Mouse (Mus musculus): ENCODE results near the gene Zfp219.
"Not testable (repeated sequence)": the region's sequence is repeated elsewhere in the genome, so short reads cannot be mapped to it uniquely, and the experiment has no call there.

Gene Zfp219

DNA sequence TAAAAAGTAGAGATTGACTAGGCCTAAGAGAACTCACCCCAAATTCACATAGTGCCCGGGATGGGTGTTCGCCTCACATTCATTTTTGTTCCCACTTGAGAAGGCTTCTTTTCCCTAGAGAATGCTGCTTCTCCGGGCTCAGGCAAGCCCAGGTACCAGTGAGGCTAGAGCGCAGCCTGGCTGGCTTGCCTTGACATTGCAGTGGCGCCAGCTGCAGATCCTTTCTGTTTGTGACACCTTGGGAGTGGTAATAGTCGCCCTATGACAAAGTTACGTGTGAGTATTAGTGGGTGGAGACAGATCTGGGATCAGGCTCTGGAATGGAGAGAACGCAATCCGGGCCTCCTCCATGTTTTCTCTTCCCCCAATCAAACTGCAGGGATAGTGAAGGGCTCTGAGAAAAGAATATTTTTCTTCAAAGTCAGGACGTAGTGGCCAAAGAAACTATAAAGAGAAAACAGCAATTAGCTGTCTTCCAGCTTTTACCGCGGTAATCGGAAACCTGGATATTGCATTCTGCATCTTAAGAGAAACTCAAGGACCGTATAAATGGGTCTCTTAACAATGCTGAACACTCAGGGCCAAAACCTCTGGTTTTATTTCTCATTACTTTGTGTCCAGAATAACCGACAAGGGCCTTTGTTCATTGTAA is at the start of gene Zfp219:
Gene Zfp219 (minus strand): TSS at position 248 of the 652 bp plus-strand sequence.
- Histone ChIP-seq H3K36me3 (ENCODE audit: control insufficient read depth, insufficient read depth, low read length, poor library complexity, severe bottlenecking) (no peaks in the 10 kb centered on the region), H3K27me3 (ENCODE audit: control insufficient read depth, insufficient read depth, low read length, poor library complexity, severe bottlenecking) (no peaks in the 10 kb centered on the region)
- DNase-seq (ENCODE audit: low read depth, low spot score) = peak; percentile 66

DNA sequence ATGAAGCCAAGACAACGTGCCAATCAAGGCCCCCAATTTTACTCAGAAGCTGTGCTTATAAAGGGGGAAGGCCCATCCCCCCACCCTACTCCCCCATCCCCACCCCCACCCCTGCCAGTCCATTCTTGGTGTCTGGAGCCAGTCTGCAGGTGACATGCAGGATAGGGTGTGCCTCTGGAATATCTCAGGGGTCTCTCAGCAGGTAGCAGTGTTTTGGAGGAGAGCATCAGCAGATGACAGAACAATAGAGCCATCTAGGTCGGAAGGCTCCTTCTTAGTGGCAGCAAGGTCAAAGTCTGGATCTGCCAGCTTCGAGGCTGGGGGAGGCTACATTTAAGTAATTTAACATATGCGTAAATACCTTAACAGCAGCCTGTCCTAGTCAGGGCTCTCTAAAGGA is 45.6 kb upstream of the Zfp219 start:
- H3K36me3 ChIP-seq (ENCODE audit: control insufficient read depth, insufficient read depth, low read length, poor library complexity, severe bottlenecking) = no peaks in the 10 kb centered on the region
- H3K27me3 ChIP-seq (ENCODE audit: control insufficient read depth, insufficient read depth, low read length, poor library complexity, severe bottlenecking) = no peaks in the 10 kb centered on the region
- DNase-seq (ENCODE audit: low read depth, low spot score) = no peak

DNA sequence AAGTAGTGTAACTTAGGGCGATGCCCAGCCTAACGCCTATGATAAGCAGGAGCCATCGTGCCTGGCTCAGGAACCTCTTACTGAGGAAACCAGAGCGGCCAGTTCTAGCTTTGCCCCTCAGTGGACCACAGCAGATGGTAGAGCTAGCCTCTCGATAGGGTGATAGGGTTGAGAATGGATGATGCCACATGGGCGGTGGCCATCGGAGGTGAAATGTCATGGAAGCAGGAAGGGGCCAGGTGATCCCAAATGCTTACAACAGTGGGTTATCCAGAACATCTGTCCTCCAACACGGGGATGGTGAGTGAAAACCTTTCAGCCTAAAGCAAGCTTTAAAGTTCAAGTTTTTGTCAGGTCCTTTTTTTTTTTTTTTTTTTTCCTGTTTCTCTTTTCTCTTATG is 41.3 kb upstream of the Zfp219 start:
- no peaks in the 10 kb centered on the region for H3K36me3 ChIP-seq (ENCODE audit: control insufficient read depth, insufficient read depth, low read length, poor library complexity, severe bottlenecking)
- no peak for DNase-seq (ENCODE audit: low read depth, low spot score)
- no peaks in the 10 kb centered on the region for H3K27me3 ChIP-seq (ENCODE audit: control insufficient read depth, insufficient read depth, low read length, poor library complexity, severe bottlenecking)

DNA sequence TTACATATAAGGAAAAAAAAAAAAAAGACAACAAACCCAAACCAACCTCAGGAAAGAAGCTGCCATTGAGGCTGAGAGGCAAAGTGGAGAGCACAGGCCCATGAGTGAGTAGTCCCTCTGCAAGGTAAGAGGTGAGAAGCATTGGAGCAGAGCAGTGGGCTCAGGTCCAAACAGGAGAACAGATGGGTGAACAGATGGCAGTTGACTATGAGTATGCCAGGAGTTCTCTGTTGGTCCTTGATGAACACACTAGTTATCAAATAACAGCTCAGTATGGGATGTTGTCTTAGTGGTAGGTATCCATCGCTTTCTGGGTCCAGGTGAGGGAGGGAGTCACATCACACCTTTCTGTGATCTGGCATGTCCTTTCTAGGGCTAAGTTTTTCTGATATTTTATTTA is 40.3 kb upstream of the Zfp219 start:
- no peaks in the 10 kb centered on the region for H3K36me3 ChIP-seq (ENCODE audit: control insufficient read depth, insufficient read depth, low read length, poor library complexity, severe bottlenecking)
- DNase-seq (ENCODE audit: low read depth, low spot score) = no peak
- no peaks in the 10 kb centered on the region for H3K27me3 ChIP-seq (ENCODE audit: control insufficient read depth, insufficient read depth, low read length, poor library complexity, severe bottlenecking)

DNA sequence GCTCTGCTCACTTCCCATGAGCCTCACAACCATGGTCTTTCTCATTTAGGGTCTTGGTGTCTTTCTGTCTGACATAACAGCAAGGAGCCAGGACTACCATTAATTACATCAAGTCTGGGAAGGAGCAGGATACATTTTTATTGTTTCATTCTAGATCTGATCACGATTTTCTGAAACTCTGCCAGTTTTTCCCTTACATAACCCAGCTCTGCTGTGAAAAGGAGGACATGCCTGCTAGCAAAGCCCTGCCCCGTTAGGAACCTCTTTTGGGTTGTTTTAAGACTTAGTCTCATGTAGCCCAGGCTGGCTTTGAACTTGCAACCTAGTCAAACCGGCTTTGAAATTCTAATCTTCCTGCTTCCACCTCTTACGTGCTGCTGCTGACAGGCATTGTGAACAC is 39.4 kb upstream of the Zfp219 start:
- DNase-seq (ENCODE audit: low read depth, low spot score) = no peak
- Histone ChIP-seq H3K36me3 (ENCODE audit: control insufficient read depth, insufficient read depth, low read length, poor library complexity, severe bottlenecking) (no peaks in the 10 kb centered on the region), H3K27me3 (ENCODE audit: control insufficient read depth, insufficient read depth, low read length, poor library complexity, severe bottlenecking) (no peaks in the 10 kb centered on the region)

DNA sequence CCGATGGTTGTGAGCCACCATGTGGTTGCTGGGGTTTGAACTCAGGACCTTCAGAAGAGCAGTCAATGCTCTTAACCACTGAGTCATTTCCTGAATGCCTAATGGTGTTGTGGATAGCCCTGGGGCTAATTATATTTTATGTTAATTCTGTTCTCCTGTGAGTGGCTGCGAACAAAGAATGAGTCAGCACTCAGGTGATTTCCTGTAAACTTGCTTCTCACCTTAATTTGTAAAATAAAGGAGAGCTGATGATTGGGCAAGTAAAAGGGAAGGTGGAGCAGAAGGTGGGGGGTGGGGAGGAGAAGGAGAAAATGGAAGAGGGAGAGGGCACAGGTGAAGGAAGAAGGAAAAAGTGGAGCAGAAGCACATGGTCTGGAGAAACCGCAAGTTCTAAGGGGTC is 32.2 kb upstream of the Zfp219 start:
- not testable (repeated sequence) for H3K27me3 ChIP-seq (ENCODE audit: control insufficient read depth, insufficient read depth, low read length, poor library complexity, severe bottlenecking); DNase-seq (ENCODE audit: low read depth, low spot score); H3K36me3 ChIP-seq (ENCODE audit: control insufficient read depth, insufficient read depth, low read length, poor library complexity, severe bottlenecking)

DNA sequence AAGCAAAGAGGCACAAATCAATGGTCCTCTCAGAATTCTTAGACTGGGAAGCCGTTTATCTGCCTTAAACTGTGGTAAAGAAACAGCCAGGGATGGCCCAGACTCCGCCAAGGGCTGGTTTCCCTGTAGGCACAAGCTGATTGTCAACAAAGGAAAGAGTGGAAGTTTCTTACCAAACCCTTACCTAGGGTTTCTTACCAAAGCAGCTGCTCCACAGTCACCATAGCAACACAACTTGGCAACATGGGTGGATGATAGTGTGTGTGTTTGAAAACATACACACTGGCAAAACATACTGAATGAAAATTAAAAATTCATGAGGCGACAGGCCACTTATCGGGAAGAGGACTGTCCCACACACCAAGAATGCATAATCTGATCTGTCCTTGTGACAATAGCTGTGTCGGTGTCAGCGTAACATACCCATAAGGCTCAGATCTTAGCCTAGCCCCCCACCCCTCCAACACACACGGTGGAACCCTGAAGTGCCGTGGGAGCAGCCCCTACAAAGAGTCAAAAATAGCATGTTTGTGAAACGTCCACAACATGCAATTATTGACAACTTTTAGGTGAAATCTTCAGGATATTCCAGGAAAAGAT is 25.5 kb upstream of the Zfp219 start:
- no peaks in the 10 kb centered on the region for H3K36me3 ChIP-seq (ENCODE audit: control insufficient read depth, insufficient read depth, low read length, poor library complexity, severe bottlenecking)

DNA sequence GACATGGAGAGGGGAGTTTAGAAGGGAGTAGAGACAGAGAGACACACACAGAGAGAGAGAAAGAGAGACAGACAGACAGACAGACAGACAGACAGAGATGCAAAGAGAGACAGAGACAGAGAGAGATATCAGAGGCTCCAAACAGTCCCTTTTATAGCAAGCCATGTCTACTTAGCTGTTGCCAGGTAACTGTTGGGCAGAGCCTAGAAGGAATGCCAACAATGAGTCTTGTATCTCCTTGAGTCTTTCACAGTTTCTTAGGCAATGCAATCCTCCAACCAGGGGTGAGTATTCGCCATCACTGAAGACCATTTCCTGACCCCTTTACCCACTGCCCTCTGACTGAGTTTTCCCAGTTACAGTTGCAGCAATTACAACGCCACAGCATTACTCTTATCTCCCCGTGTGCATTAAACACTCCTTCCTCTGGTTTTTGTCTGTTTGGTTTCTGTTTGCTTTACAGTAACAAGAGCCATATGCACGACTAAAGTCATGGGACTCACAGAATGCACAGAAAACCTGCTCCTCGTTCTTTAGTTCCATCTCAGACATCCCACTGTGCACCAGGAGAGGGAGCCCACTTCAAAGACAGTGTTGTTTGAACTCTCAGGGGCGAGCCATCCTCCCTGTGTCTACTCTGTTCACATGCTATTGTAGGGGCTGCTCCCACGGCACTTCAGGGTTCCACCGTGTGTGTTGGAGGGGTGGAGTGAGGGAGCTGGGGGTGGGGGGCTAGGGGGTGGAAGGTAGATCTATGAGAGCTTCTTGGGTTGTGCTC is 24.6 kb upstream of the Zfp219 start:
- no peaks in the 10 kb centered on the region for H3K36me3 ChIP-seq (ENCODE audit: control insufficient read depth, insufficient read depth, low read length, poor library complexity, severe bottlenecking)
- DNase-seq (ENCODE audit: low read depth, low spot score) = no peak
- no peaks in the 10 kb centered on the region for H3K27me3 ChIP-seq (ENCODE audit: control insufficient read depth, insufficient read depth, low read length, poor library complexity, severe bottlenecking)

More for the DNA sequence above, 25.5 kb upstream of the Zfp219 start:
- H3K27me3 ChIP-seq (ENCODE audit: control insufficient read depth, insufficient read depth, low read length, poor library complexity, severe bottlenecking) = no peaks in the 10 kb centered on the region
- DNase-seq (ENCODE audit: low read depth, low spot score) = no peak

DNA sequence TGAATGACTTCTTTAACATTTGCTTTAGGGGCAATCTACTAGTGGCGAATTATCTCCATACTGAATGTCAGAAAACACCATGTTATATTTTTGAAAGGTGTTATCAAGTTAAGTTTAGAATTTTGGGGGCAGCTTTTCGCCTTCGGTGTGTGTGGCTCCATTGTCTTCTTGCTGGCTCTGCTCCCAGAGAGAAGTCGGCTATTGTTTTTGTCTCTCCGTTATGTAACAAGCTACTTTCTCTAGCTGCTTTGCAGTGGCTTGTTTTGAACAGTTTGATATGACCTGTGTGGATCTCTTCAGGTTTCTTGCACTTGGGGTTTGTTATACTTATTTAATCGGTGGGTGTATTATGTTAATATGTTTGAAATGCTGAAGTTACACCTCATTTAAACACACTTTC is 22.9 kb upstream of the Zfp219 start:
- Histone ChIP-seq H3K27me3 (ENCODE audit: control insufficient read depth, insufficient read depth, low read length, poor library complexity, severe bottlenecking) (no peaks in the 10 kb centered on the region), H3K36me3 (ENCODE audit: control insufficient read depth, insufficient read depth, low read length, poor library complexity, severe bottlenecking) (no peaks in the 10 kb centered on the region)
- no peak for DNase-seq (ENCODE audit: low read depth, low spot score)

DNA sequence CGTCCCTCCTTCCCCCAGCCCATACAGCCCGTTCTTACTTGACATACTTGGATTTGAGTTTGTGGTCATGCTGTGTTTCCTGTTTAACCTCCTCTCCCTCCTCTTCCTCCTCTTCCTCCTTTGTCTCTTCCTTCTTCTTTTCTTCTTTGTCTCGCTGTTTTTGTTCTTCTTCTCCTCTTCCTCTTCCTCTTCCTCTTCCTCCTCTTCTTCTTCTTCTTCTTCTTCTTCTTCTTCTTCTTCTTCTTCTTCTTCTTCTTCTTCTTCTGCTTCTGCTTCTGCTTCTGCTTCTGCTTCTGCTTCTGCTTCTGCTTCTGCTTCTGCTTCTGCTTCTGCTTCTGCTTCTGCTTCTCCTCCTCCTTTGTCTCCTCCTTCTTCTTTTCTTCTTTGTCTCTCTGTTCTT is 21.8 kb upstream of the Zfp219 start, which contains the start of gene Olfr221:
Gene Olfr221 (minus strand): TSS at position 101 of the 400 bp plus-strand sequence.
- H3K27me3 ChIP-seq (ENCODE audit: control insufficient read depth, insufficient read depth, low read length, poor library complexity, severe bottlenecking); H3K36me3 ChIP-seq (ENCODE audit: control insufficient read depth, insufficient read depth, low read length, poor library complexity, severe bottlenecking); DNase-seq (ENCODE audit: low read depth, low spot score): not testable (repeated sequence)

DNA sequence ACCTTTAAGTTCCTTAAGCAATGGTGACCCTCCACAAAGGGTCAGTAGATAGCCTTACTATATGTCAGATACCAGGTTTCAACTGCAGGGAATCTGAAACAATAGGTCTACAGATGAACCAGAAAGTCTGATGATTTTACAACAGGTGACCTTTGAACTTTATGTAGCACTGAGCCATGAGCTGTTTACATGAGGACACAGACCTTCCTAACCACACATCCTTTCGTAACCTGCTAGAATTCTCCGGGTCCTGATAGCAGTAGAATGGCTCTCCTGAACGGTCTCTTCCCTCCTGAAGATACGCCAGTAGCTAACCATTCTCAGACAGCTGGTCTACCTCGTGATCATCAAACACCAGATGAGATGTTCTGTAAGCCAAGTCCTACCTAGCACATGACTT is 18.8 kb upstream of the Zfp219 start:
- no peak for DNase-seq (ENCODE audit: low read depth, low spot score)
- no peaks in the 10 kb centered on the region for H3K27me3 ChIP-seq (ENCODE audit: control insufficient read depth, insufficient read depth, low read length, poor library complexity, severe bottlenecking)
- no peaks in the 10 kb centered on the region for H3K36me3 ChIP-seq (ENCODE audit: control insufficient read depth, insufficient read depth, low read length, poor library complexity, severe bottlenecking)

DNA sequence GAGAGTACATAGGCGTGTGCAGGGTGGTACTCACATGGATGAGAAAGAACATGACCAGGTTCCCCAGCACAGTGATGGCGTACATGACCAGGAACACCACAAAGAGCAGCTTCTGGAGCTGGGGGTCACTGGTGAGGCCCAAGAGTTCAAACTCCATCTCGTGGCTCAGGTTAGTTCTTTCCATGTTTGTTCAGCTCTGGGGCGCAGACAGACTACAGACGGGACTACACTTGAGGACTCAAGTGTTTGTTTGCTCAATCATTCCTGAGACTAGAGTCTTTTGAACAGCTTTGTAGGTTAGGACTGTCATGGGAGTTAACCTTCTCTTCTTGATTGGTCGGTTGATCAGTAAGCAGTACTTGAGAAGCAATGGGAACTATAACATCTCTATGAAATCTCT is 15.4 kb upstream of the Zfp219 start:
- DNase-seq (ENCODE audit: low read depth, low spot score) = no peak
- Histone ChIP-seq H3K36me3 (ENCODE audit: control insufficient read depth, insufficient read depth, low read length, poor library complexity, severe bottlenecking) (no peaks in the 10 kb centered on the region), H3K27me3 (ENCODE audit: control insufficient read depth, insufficient read depth, low read length, poor library complexity, severe bottlenecking) (no peaks in the 10 kb centered on the region)

DNA sequence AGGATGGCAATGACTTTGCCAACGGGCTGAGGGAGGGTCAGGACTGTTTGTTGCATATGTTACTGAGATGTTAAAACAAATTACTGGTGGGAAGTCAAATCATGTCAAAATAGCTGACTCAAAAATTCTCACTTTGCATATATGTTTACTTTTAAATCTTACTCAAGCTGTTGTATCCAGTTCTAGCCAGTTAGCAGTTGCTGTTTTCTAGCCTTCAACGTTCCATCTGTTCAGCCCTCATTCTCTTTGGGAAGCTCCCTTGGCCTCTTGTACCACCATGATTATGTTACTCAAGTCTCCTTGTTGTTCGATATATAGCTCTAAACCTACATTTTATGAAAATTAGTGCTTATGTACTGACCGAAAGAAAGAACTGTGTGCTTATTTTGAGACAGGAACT is 5.8 kb upstream of the Zfp219 start:
- no peaks in the 10 kb centered on the region for H3K36me3 ChIP-seq (ENCODE audit: control insufficient read depth, insufficient read depth, low read length, poor library complexity, severe bottlenecking)
- no peaks in the 10 kb centered on the region for H3K27me3 ChIP-seq (ENCODE audit: control insufficient read depth, insufficient read depth, low read length, poor library complexity, severe bottlenecking)
- DNase-seq (ENCODE audit: low read depth, low spot score) = no peak

DNA sequence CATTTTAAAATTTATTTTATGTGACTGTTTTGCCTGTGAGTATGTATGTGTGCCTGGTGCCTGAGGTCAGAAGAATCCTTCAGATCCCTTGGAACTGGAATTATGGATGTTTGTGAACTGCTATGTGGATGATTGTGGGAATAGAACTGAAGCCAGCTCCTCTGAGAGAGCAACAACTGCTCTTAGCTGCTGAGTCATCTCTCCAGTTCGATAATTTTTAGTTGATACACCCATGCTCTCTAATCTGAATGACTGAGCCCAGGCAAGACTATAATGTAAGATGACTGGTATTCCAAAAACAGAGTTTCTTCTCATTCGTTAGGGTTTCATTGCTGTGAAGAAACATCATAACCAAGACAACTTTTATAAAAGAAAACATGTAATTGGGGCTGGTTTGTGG is 3.6 kb upstream of the Zfp219 start:
- Histone ChIP-seq H3K36me3 (ENCODE audit: control insufficient read depth, insufficient read depth, low read length, poor library complexity, severe bottlenecking) (no peaks in the 10 kb centered on the region), H3K27me3 (ENCODE audit: control insufficient read depth, insufficient read depth, low read length, poor library complexity, severe bottlenecking) (no peaks in the 10 kb centered on the region)
- DNase-seq (ENCODE audit: low read depth, low spot score) = no peak

DNA sequence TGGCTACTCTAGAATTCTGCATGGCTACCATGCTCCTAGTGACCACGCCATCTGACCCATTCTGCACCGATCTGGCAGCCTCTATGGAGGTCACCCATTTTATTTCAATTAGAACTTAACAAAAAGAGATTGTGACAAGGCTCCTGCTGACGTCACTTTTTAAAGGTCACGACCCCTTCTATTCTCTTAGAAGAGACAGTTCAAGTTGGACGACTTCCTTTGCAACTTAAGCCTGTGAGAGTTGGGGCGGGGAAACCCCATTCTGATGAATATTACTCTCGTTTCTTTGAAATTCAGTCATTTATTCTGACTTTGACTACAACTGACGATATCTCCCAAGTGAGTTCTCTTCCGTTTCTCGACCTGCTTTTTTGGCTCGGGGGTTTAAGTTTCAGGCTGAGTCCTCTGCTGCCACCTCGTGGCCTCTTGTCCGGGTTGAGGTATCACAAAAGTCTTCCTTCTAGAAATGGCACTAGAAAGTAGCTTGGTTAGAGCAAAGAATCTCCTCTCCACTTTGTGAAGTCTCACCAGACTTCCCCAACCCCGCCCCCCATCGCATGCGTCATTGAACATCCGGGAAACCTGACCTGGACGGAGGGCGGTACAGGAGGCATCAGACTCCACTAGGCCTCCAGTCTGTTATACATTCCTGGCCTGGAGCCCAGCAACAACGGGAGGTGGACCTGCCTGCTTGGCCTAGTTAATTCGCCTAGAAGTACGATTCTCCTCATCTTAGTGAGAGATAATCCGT is 2.4 kb upstream of the Zfp219 start:
- DNase-seq (ENCODE audit: low read depth, low spot score) = peak; percentile 93
- Histone ChIP-seq H3K36me3 (ENCODE audit: control insufficient read depth, insufficient read depth, low read length, poor library complexity, severe bottlenecking) (no peaks in the 10 kb centered on the region), H3K27me3 (ENCODE audit: control insufficient read depth, insufficient read depth, low read length, poor library complexity, severe bottlenecking) (no peaks in the 10 kb centered on the region)

All from splenic B cell, adult 2 months (primary cell).